Mouse (Mus musculus): ENCODE measurements around the gene Afmid. TPM values are rescaled to one million over a fixed set of nuclear protein-coding genes. Genes with fewer than 3 reads are reported as not detected.

Afmid gene
- total and polyA plus RNA-seq, 2 experiments from 2014 or later, result 3.6 to 8.8 TPM

- Histone ChIP-seq H3K27me3 (ENCODE audit: insufficient read depth, low read length) (no peaks in the 10 kb centered on the region), H3K9ac (no peak overlapping the region), H3K4me2 (ENCODE audit: low read depth) (no peak overlapping the region), H3K9me3 (ENCODE audit: low read length) (no peaks in the 10 kb centered on the region), H3K4me3 (ENCODE audit: low read depth, low read length) (no peak overlapping the region), H3K36me3 (ENCODE audit: insufficient read depth) (no peaks in the 10 kb centered on the region), H3K4me1 (ENCODE audit: insufficient read depth) (no peaks in the 10 kb centered on the region), H3K27ac (ENCODE audit: low read depth, low read length) (no peak overlapping the region)
- ATAC-seq (no peak), DNase-seq (no peak)
- TF ChIP-seq CTCF (IDR thresholded peaks at IDR 0.05; ENCODE audit: low read depth), result no peak
- 72% methylated on average over 6 of the region's 6 CpGs for WGBS
Measured at GRCm38 (mm10) chr11:117879676-117880075, 54.0 kb downstream of the Afmid start.

DNA sequence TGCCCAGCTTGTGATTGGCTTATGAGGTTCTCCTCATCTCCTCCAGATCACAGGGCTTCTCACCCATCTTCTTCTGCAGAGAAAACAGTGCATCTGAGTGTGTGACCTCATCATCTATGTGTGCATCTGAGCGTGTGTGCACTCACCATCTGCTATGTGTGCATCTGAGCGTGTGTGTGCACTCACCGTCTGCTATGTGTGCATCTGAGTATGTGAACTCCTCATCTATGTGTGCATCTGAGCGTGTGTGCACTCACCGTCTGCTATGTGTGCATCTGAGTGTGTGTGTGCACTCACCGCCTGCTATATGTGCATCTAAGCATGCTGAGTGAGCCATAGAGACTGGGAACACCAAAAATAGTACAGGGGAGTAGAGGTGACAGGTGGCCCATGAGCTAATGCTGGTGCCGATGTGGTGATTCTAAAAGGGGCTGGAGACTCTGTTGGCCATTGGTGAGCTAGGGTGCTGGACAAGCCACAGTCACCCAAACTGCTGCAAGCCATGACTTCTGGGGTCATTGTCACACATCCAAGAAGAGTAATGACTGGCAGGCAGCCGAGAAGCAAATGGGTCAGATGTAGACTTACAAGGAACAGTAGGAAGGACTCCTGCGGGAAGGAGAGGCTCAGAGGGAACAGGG is 54.7 kb downstream of the Afmid start:
- H3K4me2 ChIP-seq (ENCODE audit: low read depth), result no peak overlapping the region
- no peak for ATAC-seq
- H3K4me3 ChIP-seq (ENCODE audit: low read depth, low read length), result no peak overlapping the region
- DNase-seq, result no peak
- H3K36me3 ChIP-seq (ENCODE audit: insufficient read depth), result no peaks in the 10 kb centered on the region
- no peak for TF ChIP-seq CTCF (IDR thresholded peaks at IDR 0.05; ENCODE audit: low read depth)
- no peak overlapping the region for H3K9ac ChIP-seq
- no peaks in the 10 kb centered on the region for H3K9me3 ChIP-seq (ENCODE audit: low read length)
- no peaks in the 10 kb centered on the region for H3K4me1 ChIP-seq (ENCODE audit: insufficient read depth)
- 93% methylated on average over 9 of the region's 9 CpGs for WGBS
- H3K27ac ChIP-seq (ENCODE audit: low read depth, low read length), result no peak overlapping the region
- no peaks in the 10 kb centered on the region for H3K27me3 ChIP-seq (ENCODE audit: insufficient read depth, low read length)

DNA sequence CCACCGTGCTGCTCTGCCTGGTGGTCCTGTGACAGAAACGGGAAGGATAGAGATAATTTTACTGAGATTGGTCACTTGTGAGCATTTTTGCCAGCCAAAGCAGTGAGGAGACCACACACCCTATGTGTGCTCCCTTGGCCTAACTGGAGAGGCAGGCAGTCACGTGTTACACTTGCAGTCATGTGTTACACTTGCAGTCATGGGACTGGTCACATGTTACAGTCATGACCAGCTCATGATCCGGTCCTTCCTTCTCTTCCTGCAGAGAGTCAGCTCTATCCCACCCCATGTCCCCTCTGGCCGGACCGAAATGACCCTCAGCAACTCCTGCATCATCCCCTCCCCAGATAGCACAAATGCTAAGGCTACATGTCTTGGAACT is 55.2 kb downstream of the Afmid start:
- 79% methylated on average over 6 of the region's 6 CpGs for WGBS
- H3K36me3 ChIP-seq (ENCODE audit: insufficient read depth), result no peaks in the 10 kb centered on the region
- no peaks in the 10 kb centered on the region for H3K9me3 ChIP-seq (ENCODE audit: low read length)
- TF ChIP-seq CTCF (IDR thresholded peaks at IDR 0.05; ENCODE audit: low read depth), result no peak
- ATAC-seq (no peak), DNase-seq (no peak)
- H3K4me1 ChIP-seq (ENCODE audit: insufficient read depth), result no peaks in the 10 kb centered on the region
- no peaks in the 10 kb centered on the region for H3K27me3 ChIP-seq (ENCODE audit: insufficient read depth, low read length)
- no peak overlapping the region for H3K4me2 ChIP-seq (ENCODE audit: low read depth)
- no peak overlapping the region for H3K9ac ChIP-seq
- no peak overlapping the region for H3K27ac ChIP-seq (ENCODE audit: low read depth, low read length)
- H3K4me3 ChIP-seq (ENCODE audit: low read depth, low read length), result no peak overlapping the region

DNA sequence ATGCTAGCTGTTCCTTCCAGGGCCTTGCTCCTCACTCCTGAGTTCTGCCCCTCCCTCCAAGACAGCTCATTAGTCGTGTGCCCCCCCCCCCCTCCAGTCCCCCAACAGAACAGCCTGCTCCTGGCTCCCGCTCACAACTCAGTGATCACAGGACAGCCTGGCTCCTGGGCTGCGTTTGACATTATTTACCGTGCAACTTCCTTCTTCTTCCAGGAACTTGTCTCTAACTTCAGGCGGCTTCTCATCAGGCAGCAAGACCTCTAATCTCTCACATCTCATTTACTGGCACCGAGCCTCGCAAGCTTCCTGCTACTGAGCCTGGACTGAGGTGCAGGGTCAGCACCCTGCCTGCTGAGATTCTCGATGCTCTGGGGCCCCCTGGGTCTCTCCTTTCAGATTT is 56.1 kb downstream of the Afmid start:
- no peak overlapping the region for H3K4me2 ChIP-seq (ENCODE audit: low read depth)
- H3K4me1 ChIP-seq (ENCODE audit: insufficient read depth), result no peaks in the 10 kb centered on the region
- DNase-seq, result no peak
- 0 out of 2 replicates have a peak overlapping the region, but pooled peaks have one; percentile 2 for H3K27ac ChIP-seq (ENCODE audit: low read depth, low read length)
- no peaks in the 10 kb centered on the region for H3K9me3 ChIP-seq (ENCODE audit: low read length)
- H3K9ac ChIP-seq, result no peak overlapping the region
- no peak for TF ChIP-seq CTCF (IDR thresholded peaks at IDR 0.05; ENCODE audit: low read depth)
- no peak overlapping the region for H3K4me3 ChIP-seq (ENCODE audit: low read depth, low read length)
- no peaks in the 10 kb centered on the region for H3K27me3 ChIP-seq (ENCODE audit: insufficient read depth, low read length)
- no peaks in the 10 kb centered on the region for H3K36me3 ChIP-seq (ENCODE audit: insufficient read depth)
- 15% methylated on average over 8 of the region's 8 CpGs for WGBS
- ATAC-seq, result no peak

GRCm38 (mm10) chr11:117882208-117882607 is 56.5 kb downstream of the Afmid start:
- H3K27me3 ChIP-seq (ENCODE audit: insufficient read depth, low read length), result no peaks in the 10 kb centered on the region
- H3K9ac ChIP-seq, result no peak overlapping the region
- H3K36me3 ChIP-seq (ENCODE audit: insufficient read depth), result no peaks in the 10 kb centered on the region
- ATAC-seq (no peak), DNase-seq (no peak)
- 65% methylated on average over 1 of the region's 1 CpGs for WGBS
- H3K4me1 ChIP-seq (ENCODE audit: insufficient read depth), result no peaks in the 10 kb centered on the region
- no peak overlapping the region for H3K4me3 ChIP-seq (ENCODE audit: low read depth, low read length)
- 0 out of 2 replicates have a peak overlapping the region, but pooled peaks have one; percentile 2 for H3K27ac ChIP-seq (ENCODE audit: low read depth, low read length)
- H3K4me2 ChIP-seq (ENCODE audit: low read depth), result no peak overlapping the region
- no peak for TF ChIP-seq CTCF (IDR thresholded peaks at IDR 0.05; ENCODE audit: low read depth)
- no peaks in the 10 kb centered on the region for H3K9me3 ChIP-seq (ENCODE audit: low read length)

DNA sequence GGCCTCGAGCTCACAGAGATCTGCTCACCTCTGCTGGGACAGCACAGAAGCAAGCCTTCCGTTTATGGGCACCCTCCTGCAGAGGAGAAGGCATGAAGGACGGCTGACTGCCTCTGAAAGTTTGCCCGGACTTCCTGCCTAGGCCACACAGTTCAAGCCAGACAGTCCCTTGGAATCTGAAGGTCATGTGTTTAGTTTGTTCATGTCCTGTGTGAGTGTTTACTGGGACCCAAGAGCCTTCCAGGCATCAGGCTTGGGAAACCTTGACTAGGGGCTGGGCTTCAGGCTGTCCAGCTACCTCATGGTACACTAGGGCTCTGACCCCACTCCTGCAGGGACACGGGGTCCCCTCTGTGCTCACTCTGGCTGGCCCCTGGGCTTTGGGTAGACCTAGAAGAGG is 60.3 kb downstream of the Afmid start:
- TF ChIP-seq CTCF (IDR thresholded peaks at IDR 0.05; ENCODE audit: low read depth), result no peak

GRCm38 (mm10) chr11:117888168-117888852 is 62.6 kb downstream of the Afmid start:
- Histone ChIP-seq H3K9me3 (ENCODE audit: low read length) (no peaks in the 10 kb centered on the region), H3K27me3 (ENCODE audit: insufficient read depth, low read length) (peaks cover 17% of the 10 kb centered on the region; the same call in 1 of the 2 replicates), H3K36me3 (ENCODE audit: insufficient read depth) (no peaks in the 10 kb centered on the region), H3K9ac (no peak overlapping the region), H3K4me2 (ENCODE audit: low read depth) (peak overlapping the region; percentile 35), H3K27ac (ENCODE audit: low read depth, low read length) (no peak overlapping the region), H3K4me1 (ENCODE audit: insufficient read depth) (peaks cover 11% of the 10 kb centered on the region), H3K4me3 (ENCODE audit: low read depth, low read length) (no peak overlapping the region)
- no peak for DNase-seq
- WGBS, result 22% methylated on average over 20 of the region's 20 CpGs
- ATAC-seq, result no peak
- no peak for TF ChIP-seq CTCF (IDR thresholded peaks at IDR 0.05; ENCODE audit: low read depth)

More for the DNA sequence above, 60.3 kb downstream of the Afmid start:
- Histone ChIP-seq H3K4me1 (ENCODE audit: insufficient read depth) (peaks cover 11% of the 10 kb centered on the region), H3K4me2 (ENCODE audit: low read depth) (no peak overlapping the region), H3K27me3 (ENCODE audit: insufficient read depth, low read length) (peaks cover 17% of the 10 kb centered on the region; the same call in 1 of the 2 replicates), H3K9me3 (ENCODE audit: low read length) (no peaks in the 10 kb centered on the region), H3K27ac (ENCODE audit: low read depth, low read length) (no peak overlapping the region), H3K36me3 (ENCODE audit: insufficient read depth) (no peaks in the 10 kb centered on the region), H3K4me3 (ENCODE audit: low read depth, low read length) (no peak overlapping the region), H3K9ac (no peak overlapping the region)
- ATAC-seq, result no peak
- WGBS, result 67% methylated on average over 5 of the region's 5 CpGs
- DNase-seq, result no peak
